Mouse (Mus musculus) 3134 (cell line): ENCODE measurements around the gene 2010111I01Rik.

ENCODE experiments used
- DNase-seq: peaks from one replicate; pipeline ENCODE4 v3.0.0-alpha.2; 2011; ENCODE audit warnings: low spot score; ENCODE audit not compliant: insufficient read length; ENCODE audit errors: extremely low read depth

2010111I01Rik gene

GRCm38 (mm10) chr13:63252295-63253010, 287.8 kb downstream of the 2010111I01Rik start:
- no peak for DNase-seq

- DNase-seq = no peak
Observed at GRCm38 (mm10) chr13:63253147-63253546, 288.5 kb downstream of the 2010111I01Rik start.

- no peak for DNase-seq
Observed at GRCm38 (mm10) chr13:63253886-63254636, 289.4 kb downstream of the 2010111I01Rik start.

DNA sequence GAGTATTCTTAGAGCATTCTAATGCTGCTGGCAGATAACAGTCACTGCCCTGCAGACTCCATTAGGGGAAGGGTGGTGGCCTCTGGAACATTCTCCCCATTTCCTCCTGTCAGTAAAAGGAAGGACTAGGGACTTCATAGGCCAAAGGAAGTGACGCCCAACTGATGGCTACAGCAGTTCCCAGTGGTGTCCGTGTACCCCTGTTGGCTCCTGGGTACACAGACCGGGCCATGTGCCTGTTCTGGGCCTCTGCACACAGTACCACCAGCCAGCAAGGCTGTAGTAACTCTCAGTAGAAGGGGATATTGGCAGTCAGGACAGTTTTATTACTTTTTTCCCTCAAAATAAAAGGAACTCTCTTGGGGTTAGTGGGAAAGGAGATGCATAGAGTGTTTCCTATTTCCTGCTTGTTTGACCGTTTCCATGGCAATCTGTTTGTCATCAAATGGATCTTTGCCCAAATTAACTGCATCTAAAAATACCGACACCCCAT, 290.9 kb downstream of the 2010111I01Rik start:
- DNase-seq = no peak

DNA sequence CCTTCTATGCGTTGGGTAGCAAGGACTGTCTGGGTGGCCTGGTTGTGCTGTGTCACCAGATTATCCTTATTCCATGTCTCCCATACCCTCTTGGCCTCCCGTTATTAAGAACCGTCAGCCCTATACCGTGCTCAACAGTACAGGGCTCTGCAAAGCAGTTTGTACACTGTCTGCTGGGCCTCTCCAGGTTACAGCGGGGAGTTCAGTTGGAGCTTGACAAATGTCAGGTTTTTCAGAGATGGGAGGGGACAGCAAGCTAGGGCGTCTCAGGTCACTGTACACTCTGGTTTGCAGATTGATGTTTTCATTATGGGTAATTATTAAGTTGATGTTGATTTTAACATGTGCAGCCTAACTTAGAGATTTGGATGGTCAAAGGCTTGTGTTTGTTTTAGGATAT, 291.5 kb downstream of the 2010111I01Rik start:
- no peak for DNase-seq

GRCm38 (mm10) chr13:63256807-63257206, 292.1 kb downstream of the 2010111I01Rik start:
- DNase-seq = no peak

GRCm38 (mm10) chr13:63258167-63258582, 293.5 kb downstream of the 2010111I01Rik start:
- peak; percentile 73 for DNase-seq

- no peak for DNase-seq
Observed at GRCm38 (mm10) chr13:63258671-63259070, 294.0 kb downstream of the 2010111I01Rik start.

DNA sequence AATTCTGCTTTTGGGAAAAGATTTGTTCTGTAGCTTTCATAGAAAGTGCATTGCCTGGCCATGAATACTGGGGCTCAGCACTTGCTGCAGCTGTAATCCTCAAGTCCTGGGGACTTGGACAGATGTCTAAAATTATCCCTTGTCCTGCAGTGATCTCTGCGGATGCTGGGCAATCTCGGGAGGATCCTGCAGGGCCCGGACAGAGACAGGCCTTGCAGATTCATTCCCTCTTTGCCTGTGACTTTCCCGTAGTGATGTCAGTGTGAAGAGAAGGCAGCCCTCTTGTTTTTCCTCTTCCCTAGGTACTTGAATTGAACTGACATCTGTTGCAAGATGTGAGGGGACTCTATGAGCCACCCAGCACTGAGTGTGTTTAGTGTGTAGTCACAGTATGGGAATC, 295.4 kb downstream of the 2010111I01Rik start:
- no peak for DNase-seq

- DNase-seq = no peak
Observed at GRCm38 (mm10) chr13:63260753-63261631, 296.3 kb downstream of the 2010111I01Rik start.

GRCm38 (mm10) chr13:63261676-63262075, 297.0 kb downstream of the 2010111I01Rik start:
- no peak for DNase-seq

GRCm38 (mm10) chr13:63262168-63262957, 297.7 kb downstream of the 2010111I01Rik start:
- DNase-seq = no peak

DNA sequence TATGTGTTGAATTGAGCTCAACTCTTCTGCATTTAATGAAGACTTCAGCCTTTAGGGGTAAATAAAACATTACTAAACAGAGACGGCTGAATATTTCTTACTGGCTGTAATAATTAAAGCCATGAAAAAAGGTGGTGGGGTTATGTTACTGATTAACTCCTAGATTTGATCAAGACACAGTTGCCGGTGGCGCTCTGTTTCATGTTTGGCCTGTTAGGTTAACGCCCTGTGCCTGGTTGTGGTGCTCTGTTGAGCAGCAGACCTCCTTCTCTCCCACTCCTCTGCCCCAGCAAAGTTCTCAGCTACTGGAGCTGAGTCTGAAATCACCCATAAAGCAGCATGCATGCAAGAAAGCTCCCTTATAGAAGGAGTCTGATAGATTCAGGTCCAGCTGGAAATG, 303.7 kb downstream of the 2010111I01Rik start:
- DNase-seq = no peak

DNA sequence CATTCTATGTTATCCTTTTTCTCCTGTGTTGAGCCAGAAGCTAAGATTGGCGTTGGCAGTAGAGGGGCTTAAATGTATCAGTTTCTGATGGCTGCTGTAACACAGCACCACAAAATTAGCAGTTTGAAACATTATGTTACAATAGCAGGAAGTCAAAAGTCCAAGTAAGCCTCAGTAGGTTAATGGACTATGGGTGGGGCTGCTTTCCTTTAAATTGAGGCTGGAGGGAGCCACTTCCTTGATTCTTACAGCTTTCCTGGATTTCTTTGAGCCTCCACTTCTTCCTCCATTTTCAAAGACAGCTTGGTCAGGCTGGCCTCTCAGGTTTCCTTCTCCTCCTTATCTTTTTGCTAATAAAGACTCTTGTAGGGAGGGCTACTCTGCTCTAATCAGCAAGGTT, 304.1 kb downstream of the 2010111I01Rik start:
- no peak for DNase-seq

GRCm38 (mm10) chr13:63270191-63270590, 305.5 kb downstream of the 2010111I01Rik start:
- no peak for DNase-seq

- DNase-seq = no peak
Observed at GRCm38 (mm10) chr13:63272017-63272601, 307.4 kb downstream of the 2010111I01Rik start.

GRCm38 (mm10) chr13:63272602-63273229, 308.0 kb downstream of the 2010111I01Rik start:
- DNase-seq = peak; percentile 81

DNA sequence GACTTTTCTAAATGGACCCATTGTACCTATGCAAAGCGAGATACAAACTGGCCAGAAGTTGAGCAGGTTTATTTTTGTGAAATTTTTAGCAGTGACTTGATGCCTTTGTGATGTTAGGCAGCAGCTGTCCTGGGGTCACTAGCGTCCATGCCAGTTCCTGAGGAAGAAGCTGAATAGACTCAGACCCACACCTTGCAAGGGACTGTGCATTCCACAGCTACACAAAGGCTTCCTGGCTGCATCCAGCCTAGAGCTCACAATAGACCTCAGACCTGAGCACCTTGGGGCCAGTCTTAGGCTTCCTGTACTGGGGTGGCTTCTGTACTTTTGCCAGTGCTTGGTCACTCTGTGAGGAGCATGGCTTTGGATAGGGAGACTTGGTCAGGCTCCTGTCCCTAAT, 309.2 kb downstream of the 2010111I01Rik start:
- DNase-seq = no peak

DNA sequence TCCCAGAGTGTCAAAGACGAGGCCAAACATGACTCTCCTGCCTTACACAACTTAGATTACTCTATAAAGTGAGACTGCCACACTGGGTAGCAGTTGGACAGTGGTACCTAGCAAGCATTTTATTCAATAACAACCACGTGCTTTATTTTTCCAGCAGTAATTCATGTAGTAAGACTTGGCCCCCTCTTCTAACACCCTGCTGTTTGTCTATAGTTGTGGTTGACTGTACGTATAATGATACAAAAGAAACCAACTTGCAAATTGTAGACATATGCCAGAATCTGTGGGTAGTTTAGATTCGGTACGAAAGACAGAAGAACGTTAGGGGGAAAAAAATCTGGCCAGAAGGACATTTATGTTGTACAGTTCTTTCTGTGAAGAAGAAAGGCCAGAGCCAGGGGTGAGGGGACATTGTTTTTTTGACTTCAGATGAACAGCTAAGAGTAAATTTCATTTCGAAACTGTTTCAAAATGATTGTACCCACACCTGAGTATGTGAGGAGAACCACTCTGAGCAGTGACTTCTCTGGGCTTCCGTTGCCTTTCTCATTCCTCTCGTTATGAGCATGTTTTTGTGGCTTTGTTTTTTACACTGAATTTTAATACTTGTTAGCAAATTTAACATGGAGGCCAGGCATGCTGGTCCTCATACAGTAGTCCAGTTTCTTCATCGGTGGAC, 309.9 kb downstream of the 2010111I01Rik start:
- DNase-seq = no peak
